Mouse (Mus musculus): ENCODE results near the gene Palm2.

DNA sequence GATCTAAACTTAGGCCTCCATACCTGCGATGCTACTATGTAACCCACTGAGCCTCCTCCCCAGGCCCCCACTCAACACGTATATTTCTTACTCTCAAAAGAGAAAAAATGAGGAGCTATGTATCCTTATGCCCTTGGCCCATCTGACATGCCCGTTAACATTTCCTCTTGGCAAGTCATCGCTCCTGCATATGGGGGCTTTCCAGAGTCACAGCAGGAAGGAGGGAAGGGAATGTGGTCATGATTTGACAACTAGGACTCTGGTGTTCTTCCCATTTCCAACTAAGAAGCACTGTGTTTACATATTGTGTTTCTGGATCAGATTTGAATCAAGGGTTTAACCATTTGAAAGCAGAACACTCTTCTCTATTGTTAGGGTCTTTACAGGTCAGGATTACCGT lies 267.5 kb downstream of the Palm2 start:
- TF ChIP-seq CTCF (IDR thresholded peaks at IDR 0.05; ENCODE audit: low read depth) (no peak), EP300 (optimal IDR thresholded peaks at IDR 0.05) (no peak)
